Mouse (Mus musculus) E14TG2a.4 (cell line): Measurements from ENCODE around the gene Coro2b.

ENCODE experiments used
- CTCF ChIP-seq: conservative IDR thresholded peaks from 2 replicates; pipeline ENCODE4 v1.5.1; 2014; ENCODE audit warnings: low read length
- NANOG ChIP-seq: IDR thresholded peaks from 2 replicates; pipeline ENCODE4 v1.6.1; 2014; ENCODE audit warnings: borderline replicate concordance, low read length, mixed read lengths
- POU5F1 ChIP-seq: IDR thresholded peaks from 2 replicates; pipeline ENCODE4 v1.6.1; 2014; ENCODE audit warnings: low read length, borderline replicate concordance

DNA sequence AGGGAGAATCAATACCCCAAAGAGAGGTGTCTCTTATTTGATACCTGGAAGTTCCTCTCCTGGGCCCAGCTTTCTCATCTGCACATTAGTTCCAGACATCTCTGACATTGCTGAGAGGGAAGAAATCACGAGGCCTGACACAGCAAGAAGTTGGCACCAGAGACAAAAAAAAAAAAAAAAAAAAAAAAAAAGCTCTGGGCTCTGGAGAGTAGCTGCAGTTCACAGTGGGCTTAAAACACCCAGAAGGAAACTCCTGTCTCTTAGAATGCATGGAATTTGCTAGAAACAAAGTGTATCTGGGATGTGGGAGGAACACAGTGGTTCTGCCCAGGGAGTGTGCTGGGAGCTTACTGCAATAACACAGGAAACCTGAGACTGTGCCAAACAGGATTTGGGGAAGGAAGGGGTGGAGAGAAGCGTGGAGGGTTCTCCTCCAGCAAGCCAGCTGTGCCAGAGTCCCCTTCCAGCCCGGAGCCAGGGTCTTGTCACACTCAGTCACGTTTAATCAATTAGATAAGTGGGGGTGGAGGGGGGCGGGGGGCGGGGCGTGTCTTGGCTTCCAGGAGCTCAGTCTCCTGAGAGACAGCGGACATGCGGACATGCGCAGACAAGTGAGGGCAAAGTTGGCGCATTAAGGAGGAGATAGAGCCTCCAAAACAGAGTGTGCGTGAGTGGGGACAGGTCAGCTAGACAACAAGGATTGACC, 101.1 kb downstream of the Coro2b start:
- no peak for TF ChIP-seq CTCF
- TF ChIP-seq POU5F1: no peak
- no peak for TF ChIP-seq NANOG
